Mouse (Mus musculus): Measurements from ENCODE around the gene Cxcr6. TPM values are rescaled to one million over a fixed set of nuclear protein-coding genes. Genes with fewer than 3 reads are reported as not detected.
A peak's percentile ranks its signal among the peaks of the same experiment; 100 is the strongest.
"Not testable (repeated sequence)": the region's sequence is repeated elsewhere in the genome, so short reads cannot be mapped to it uniquely, and the experiment has no call there.

Gene Cxcr6
- polyA plus RNA-seq, 1 experiment from 2014 or later, result 0.22 TPM

DNA sequence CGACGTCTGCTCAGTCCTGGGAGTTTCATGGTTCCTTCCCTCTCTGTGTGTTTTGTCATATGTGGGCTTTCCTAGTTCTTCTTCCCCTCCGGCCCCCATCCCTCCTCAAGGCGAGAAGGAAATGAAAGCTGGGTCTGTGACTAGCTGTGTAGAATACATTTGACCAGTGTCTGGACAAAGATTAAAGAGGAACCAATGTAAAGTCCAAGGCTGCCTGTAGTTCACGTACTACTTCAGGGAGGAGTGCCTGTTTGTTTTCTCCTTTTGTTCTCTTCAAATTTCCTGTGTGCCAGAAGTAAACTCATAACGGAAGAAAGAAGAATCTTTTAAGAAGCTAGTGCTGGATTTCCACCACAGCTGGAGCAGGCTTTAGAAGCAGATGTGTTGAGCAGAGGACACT is 36.7 kb upstream of the Cxcr6 start:
- no peaks in the 10 kb centered on the region for H3K9me3 ChIP-seq (ENCODE audit: control insufficient read depth, low read length)
- H3K9ac ChIP-seq (ENCODE audit: low read depth, low read length), result no peak overlapping the region
- 42% methylated on average over 6 of the region's 6 CpGs for WGBS
- ATAC-seq (ENCODE audit: low FRiP score, low TSS enrichment), result no peak
- H3K4me1 ChIP-seq (ENCODE audit: control insufficient read depth, insufficient read depth, low read length), result no peaks in the 10 kb centered on the region
- H3K27ac ChIP-seq (ENCODE audit: low read depth, low read length), result no peak overlapping the region
- no peaks in the 10 kb centered on the region for H3K27me3 ChIP-seq (ENCODE audit: control insufficient read depth, insufficient read depth, low read length)
- no peak overlapping the region for H3K4me3 ChIP-seq (ENCODE audit: low read length)
- H3K36me3 ChIP-seq (ENCODE audit: control insufficient read depth, insufficient read depth, low read length), result no peaks in the 10 kb centered on the region
- no peak overlapping the region for H3K4me2 ChIP-seq (replicated peaks; ENCODE audit: low read depth, low read length)

DNA sequence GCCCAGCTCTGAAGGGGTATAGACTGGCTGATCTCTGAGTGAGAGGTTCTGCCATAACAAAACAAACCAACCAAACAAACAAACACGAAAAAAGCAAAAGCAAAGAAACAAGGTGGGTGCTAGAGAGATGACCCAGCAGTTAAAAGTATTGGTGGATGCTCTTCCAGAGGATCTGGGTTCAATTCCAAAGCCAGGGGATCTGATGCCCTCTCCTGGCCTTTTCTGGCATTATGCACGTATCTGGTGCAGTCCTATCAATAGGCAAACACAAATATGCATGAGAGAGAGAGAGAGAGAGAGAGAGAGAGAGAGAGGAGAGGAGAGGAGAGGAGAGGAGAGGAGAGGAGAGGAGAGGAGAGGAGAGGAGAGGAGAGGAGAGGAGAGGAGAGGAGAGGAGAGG is 33.0 kb upstream of the Cxcr6 start:
- H3K4me3 ChIP-seq (ENCODE audit: low read length); H3K27me3 ChIP-seq (ENCODE audit: control insufficient read depth, insufficient read depth, low read length); H3K4me1 ChIP-seq (ENCODE audit: control insufficient read depth, insufficient read depth, low read length); H3K4me2 ChIP-seq (replicated peaks; ENCODE audit: low read depth, low read length); H3K9ac ChIP-seq (ENCODE audit: low read depth, low read length); ATAC-seq (ENCODE audit: low FRiP score, low TSS enrichment); H3K9me3 ChIP-seq (ENCODE audit: control insufficient read depth, low read length); H3K27ac ChIP-seq (ENCODE audit: low read depth, low read length); H3K36me3 ChIP-seq (ENCODE audit: control insufficient read depth, insufficient read depth, low read length): not testable (repeated sequence)
- WGBS, result 42% methylated on average over 2 of the region's 2 CpGs

DNA sequence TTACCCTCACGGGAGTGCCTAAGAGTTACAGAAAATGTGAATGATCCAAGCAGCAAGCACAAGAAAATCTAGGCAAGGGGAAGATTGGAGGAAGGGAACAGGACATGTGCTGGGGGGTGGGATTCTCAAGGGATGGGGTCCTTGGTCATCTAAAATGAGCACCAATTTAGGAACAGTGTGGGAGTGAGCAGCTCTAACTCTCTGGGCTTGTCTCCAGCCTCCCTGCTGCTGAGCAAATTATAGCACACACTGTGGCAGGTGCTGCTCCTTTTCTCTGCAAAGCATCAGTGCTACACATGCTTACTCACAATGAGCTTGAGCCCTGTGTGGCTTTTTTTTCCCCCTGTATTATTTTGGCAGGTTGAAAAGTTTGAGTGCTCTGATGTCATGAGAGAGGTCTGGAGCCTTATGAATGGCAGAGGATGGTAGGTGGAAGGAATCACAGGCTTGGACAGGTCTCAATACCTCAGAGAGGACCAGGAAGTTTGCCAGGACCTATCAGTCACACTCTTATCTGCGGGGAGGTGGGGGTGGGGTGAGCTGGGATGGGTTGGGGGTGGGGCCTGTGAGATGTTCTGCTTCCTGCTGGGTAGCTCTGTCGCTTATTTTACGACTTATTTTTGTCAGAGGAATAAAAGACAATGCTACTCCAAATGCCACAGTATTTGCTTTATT is 17.3 kb upstream of the Cxcr6 start:
- Histone ChIP-seq H3K36me3 (ENCODE audit: control insufficient read depth, insufficient read depth, low read length) (peaks cover 27% of the 10 kb centered on the region), H3K4me3 (ENCODE audit: low read length) (no peak overlapping the region), H3K4me2 (replicated peaks; ENCODE audit: low read depth, low read length) (no peak overlapping the region), H3K27ac (ENCODE audit: low read depth, low read length) (no peak overlapping the region), H3K27me3 (ENCODE audit: control insufficient read depth, insufficient read depth, low read length) (no peaks in the 10 kb centered on the region), H3K9me3 (ENCODE audit: control insufficient read depth, low read length) (peaks cover 2% of the 10 kb centered on the region), H3K9ac (ENCODE audit: low read depth, low read length) (no peak overlapping the region), H3K4me1 (ENCODE audit: control insufficient read depth, insufficient read depth, low read length) (no peaks in the 10 kb centered on the region)
- WGBS, result 85% methylated on average over 4 of the region's 4 CpGs
- no peak for ATAC-seq (ENCODE audit: low FRiP score, low TSS enrichment)

DNA sequence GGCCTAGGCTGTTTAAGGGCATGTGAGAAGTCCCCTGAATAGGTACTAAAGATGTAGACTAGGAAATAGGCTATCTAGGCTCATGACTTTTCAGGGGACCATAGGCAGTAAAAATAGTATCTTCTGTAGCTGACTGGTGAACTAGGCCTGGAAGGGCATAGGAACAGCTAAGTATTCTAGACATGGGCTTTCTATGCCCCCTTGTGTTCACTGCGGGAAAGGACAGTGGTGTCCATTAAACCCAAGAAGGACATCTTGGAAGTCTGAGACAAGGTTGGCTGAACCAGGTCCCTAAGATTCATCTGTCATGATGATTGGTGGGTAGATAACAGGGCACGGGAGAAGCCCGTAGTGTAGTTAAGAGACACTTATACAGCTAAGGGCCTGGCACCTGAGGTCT is 10.1 kb upstream of the Cxcr6 start:
- Histone ChIP-seq H3K4me1 (ENCODE audit: control insufficient read depth, insufficient read depth, low read length) (no peaks in the 10 kb centered on the region), H3K4me2 (replicated peaks; ENCODE audit: low read depth, low read length) (no peak overlapping the region), H3K4me3 (ENCODE audit: low read length) (no peak overlapping the region), H3K9ac (ENCODE audit: low read depth, low read length) (no peak overlapping the region), H3K9me3 (ENCODE audit: control insufficient read depth, low read length) (no peaks in the 10 kb centered on the region), H3K27ac (ENCODE audit: low read depth, low read length) (no peak overlapping the region), H3K36me3 (ENCODE audit: control insufficient read depth, insufficient read depth, low read length) (peaks cover 47% of the 10 kb centered on the region; the same call in 1 of the 2 replicates), H3K27me3 (ENCODE audit: control insufficient read depth, insufficient read depth, low read length) (no peaks in the 10 kb centered on the region)
- 66% methylated on average over 3 of the region's 3 CpGs for WGBS
- ATAC-seq (ENCODE audit: low FRiP score, low TSS enrichment), result peak; percentile 43; the same call in 1 of the 2 replicates

DNA sequence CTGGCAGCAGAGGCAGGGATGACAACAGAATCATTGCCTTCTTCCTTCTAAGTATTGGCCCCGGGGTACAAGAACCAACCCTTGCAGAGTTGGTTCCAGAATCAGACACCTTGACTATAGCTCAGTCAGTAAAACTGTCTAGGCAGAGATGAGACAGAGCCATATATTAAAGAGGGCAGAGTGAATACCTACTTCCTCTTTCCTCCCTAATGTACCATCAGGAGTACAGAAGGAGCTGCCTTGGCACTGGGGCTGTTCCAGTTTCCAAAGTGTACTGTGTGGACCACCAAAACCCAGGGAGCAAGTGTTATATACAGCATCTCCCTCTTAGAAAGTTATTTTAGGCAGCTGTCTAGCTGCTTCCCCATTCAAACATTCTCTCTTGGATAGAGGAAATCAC is 4.7 kb upstream of the Cxcr6 start:
- Histone ChIP-seq H3K4me2 (replicated peaks; ENCODE audit: low read depth, low read length) (no peak overlapping the region), H3K27ac (ENCODE audit: low read depth, low read length) (no peak overlapping the region), H3K9ac (ENCODE audit: low read depth, low read length) (no peak overlapping the region), H3K36me3 (ENCODE audit: control insufficient read depth, insufficient read depth, low read length) (peaks cover 16% of the 10 kb centered on the region; the same call in 1 of the 2 replicates), H3K27me3 (ENCODE audit: control insufficient read depth, insufficient read depth, low read length) (no peaks in the 10 kb centered on the region), H3K9me3 (ENCODE audit: control insufficient read depth, low read length) (no peaks in the 10 kb centered on the region), H3K4me3 (ENCODE audit: low read length) (no peak overlapping the region), H3K4me1 (ENCODE audit: control insufficient read depth, insufficient read depth, low read length) (no peaks in the 10 kb centered on the region)
- ATAC-seq (ENCODE audit: low FRiP score, low TSS enrichment), result no peak
- WGBS, result 89% methylated on average over 1 of the region's 1 CpGs

DNA sequence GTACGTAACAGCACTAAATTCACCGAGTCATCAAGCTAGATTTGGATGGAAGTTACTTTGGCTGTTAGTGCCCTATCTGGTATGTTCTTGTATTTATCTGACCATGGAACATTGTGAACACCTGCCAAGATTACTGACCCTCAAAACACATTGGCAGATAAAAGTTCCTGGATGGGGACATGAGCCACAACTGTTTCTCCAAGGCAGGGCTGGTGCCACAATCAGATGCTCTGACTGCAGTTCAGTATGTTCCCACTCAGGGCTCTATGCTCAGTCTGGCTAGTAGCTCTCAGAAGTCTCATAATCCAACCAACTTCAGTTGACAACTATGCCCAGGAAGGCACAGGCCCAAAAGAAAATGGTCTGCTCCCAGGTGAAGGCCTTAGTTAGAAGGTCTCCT is 3.9 kb upstream of the Cxcr6 start:
- Histone ChIP-seq H3K27me3 (ENCODE audit: control insufficient read depth, insufficient read depth, low read length) (no peaks in the 10 kb centered on the region), H3K4me3 (ENCODE audit: low read length) (no peak overlapping the region), H3K9me3 (ENCODE audit: control insufficient read depth, low read length) (no peaks in the 10 kb centered on the region), H3K36me3 (ENCODE audit: control insufficient read depth, insufficient read depth, low read length) (peaks cover 12% of the 10 kb centered on the region; the same call in 1 of the 2 replicates), H3K27ac (ENCODE audit: low read depth, low read length) (no peak overlapping the region), H3K9ac (ENCODE audit: low read depth, low read length) (no peak overlapping the region), H3K4me1 (ENCODE audit: control insufficient read depth, insufficient read depth, low read length) (no peaks in the 10 kb centered on the region), H3K4me2 (replicated peaks; ENCODE audit: low read depth, low read length) (no peak overlapping the region)
- ATAC-seq (ENCODE audit: low FRiP score, low TSS enrichment), result no peak
- 95% methylated on average over 2 of the region's 2 CpGs for WGBS

DNA sequence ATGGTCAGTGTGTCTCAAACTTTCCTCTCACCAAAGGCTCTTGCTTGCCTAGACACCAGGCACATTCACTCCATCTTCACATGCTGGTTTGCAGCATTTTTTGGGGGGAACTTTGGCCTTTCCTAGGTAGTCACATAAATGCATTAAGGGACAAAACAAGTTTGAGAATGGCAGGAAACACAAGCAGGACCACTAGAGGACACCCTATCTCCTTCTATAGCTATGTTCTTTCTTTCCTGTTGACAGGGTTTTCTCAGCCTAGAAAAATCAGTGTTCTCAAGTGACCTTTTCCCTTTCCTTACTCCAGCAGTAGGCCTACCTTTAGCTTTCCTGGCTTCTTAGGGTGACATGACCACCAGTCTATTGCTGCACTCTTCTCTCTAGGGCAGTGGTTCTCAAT is 3.4 kb upstream of the Cxcr6 start:
- no peak for ATAC-seq (ENCODE audit: low FRiP score, low TSS enrichment)

DNA sequence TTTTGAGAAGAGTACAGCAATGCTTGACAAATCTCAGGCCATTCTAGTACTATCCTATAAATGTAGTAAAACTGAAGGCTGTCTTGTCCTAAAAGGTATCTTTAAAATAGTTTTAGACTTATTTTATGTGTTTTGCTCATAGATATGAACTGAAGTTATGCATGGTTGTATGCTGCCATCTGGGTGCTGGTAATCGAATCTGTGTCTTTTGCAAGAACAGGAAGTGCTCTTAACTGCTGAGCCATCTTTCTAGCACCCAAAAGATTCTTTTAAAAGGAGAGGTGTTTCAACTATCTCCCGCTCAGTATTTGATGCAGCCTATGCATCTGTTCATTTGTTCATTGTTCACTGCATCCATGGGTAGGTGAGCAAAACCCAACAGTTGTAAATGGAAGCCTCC is 1.0 kb upstream of the Cxcr6 start:
- H3K27ac ChIP-seq (ENCODE audit: low read depth, low read length), result no peak overlapping the region
- WGBS, result 84% methylated on average over 2 of the region's 2 CpGs
- H3K36me3 ChIP-seq (ENCODE audit: control insufficient read depth, insufficient read depth, low read length), result peaks cover 13% of the 10 kb centered on the region; the same call in 1 of the 2 replicates
- H3K4me3 ChIP-seq (ENCODE audit: low read length), result no peak overlapping the region
- H3K9ac ChIP-seq (ENCODE audit: low read depth, low read length), result no peak overlapping the region
- H3K4me1 ChIP-seq (ENCODE audit: control insufficient read depth, insufficient read depth, low read length), result no peaks in the 10 kb centered on the region
- no peaks in the 10 kb centered on the region for H3K27me3 ChIP-seq (ENCODE audit: control insufficient read depth, insufficient read depth, low read length)
- no peak overlapping the region for H3K4me2 ChIP-seq (replicated peaks; ENCODE audit: low read depth, low read length)
- no peak for ATAC-seq (ENCODE audit: low FRiP score, low TSS enrichment)
- H3K9me3 ChIP-seq (ENCODE audit: control insufficient read depth, low read length), result no peaks in the 10 kb centered on the region

More for the DNA sequence above, 3.4 kb upstream of the Cxcr6 start:
- H3K36me3 ChIP-seq (ENCODE audit: control insufficient read depth, insufficient read depth, low read length), result peaks cover 12% of the 10 kb centered on the region; the same call in 1 of the 2 replicates
- H3K27me3 ChIP-seq (ENCODE audit: control insufficient read depth, insufficient read depth, low read length), result no peaks in the 10 kb centered on the region
- H3K9me3 ChIP-seq (ENCODE audit: control insufficient read depth, low read length), result no peaks in the 10 kb centered on the region
- H3K4me3 ChIP-seq (ENCODE audit: low read length), result no peak overlapping the region
- no peak overlapping the region for H3K4me2 ChIP-seq (replicated peaks; ENCODE audit: low read depth, low read length)
- H3K9ac ChIP-seq (ENCODE audit: low read depth, low read length), result no peak overlapping the region
- no peak overlapping the region for H3K27ac ChIP-seq (ENCODE audit: low read depth, low read length)
- H3K4me1 ChIP-seq (ENCODE audit: control insufficient read depth, insufficient read depth, low read length), result no peaks in the 10 kb centered on the region

DNA sequence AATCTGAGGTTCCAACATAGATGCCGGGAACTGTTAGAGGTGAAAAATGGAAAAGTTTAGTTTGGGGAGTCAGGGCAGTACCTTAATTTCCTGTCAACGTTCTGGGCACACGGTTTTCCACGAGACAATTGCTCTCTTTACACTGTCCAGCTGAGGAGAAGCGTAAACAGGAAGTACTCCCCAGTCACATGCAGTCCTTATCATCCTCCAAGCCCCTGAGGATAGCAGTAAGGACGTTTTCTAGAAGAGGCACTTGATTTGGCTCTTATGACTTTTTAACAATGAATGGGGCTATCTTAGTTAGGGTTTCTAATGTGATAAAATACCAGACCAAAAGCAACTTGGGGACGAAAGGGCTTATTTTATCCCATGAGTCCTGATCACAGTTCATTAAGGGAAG is 2.3 kb downstream of the Cxcr6 start:
- H3K27me3 ChIP-seq (ENCODE audit: control insufficient read depth, insufficient read depth, low read length), result no peaks in the 10 kb centered on the region
- no peak overlapping the region for H3K9ac ChIP-seq (ENCODE audit: low read depth, low read length)
- H3K9me3 ChIP-seq (ENCODE audit: control insufficient read depth, low read length), result no peaks in the 10 kb centered on the region
- peaks cover 14% of the 10 kb centered on the region for H3K36me3 ChIP-seq (ENCODE audit: control insufficient read depth, insufficient read depth, low read length)
- H3K4me3 ChIP-seq (ENCODE audit: low read length), result no peak overlapping the region
- no peaks in the 10 kb centered on the region for H3K4me1 ChIP-seq (ENCODE audit: control insufficient read depth, insufficient read depth, low read length)
- no peak overlapping the region for H3K27ac ChIP-seq (ENCODE audit: low read depth, low read length)
- ATAC-seq (ENCODE audit: low FRiP score, low TSS enrichment), result no peak
- WGBS, result 65% methylated on average over 7 of the region's 7 CpGs
- H3K4me2 ChIP-seq (replicated peaks; ENCODE audit: low read depth, low read length), result no peak overlapping the region

Measured in kidney, embryonic 14.5 days (tissue).